ENCODE assay signal across 23 mouse cellular contexts in genomic region chr11:25157861-25158245, GRCm38 (mm10).
A peak's percentile ranks its signal among the peaks of the same experiment; 100 is the strongest.
DNase-seq lines count a peak whose midpoint lies in the region; ATAC-seq and TF ChIP-seq lines count a peak whose summit lies in the region.
"Had no signal": no experiment of that assay in that cellular context is flagged by ENCODE, and none has a peak within 500 bp of the region (broad histone marks: within the 10 kb centered on the region; RNA-seq: fewer than 3 reads in every experiment).

No protein-coding gene starts in this region.

- no peak for TF ChIP-seq EP300 in heart, adult 2 months (IDR thresholded peaks at IDR 0.05; ENCODE audit: insufficient read depth, low read depth, low read length)
- no peak for TF ChIP-seq EP300 in heart, postnatal 0 days (IDR thresholded peaks at IDR 0.05; ENCODE audit: low read depth)

- intact Hi-C loops in heart, adult 2 months (cut with DNase I), result no loop called here
- intact Hi-C loops in heart, postnatal 36 days (cut with DNase I), result no loop called here

- TF ChIP-seq POLR2A in heart, adult 2 months (IDR thresholded peaks at IDR 0.05; ENCODE audit: insufficient read depth, low read depth, low read length), result no peak

- no peak for ATAC-seq in forebrain, embryonic 14.5 days
- ATAC-seq in forebrain, embryonic 11.5 days (replicated peaks; ENCODE audit: low FRiP score), result no peak
- ATAC-seq in heart, embryonic 12.5 days (ENCODE audit: insufficient number of reproducible peaks, low FRiP score), result no peak
- ATAC-seq in heart, postnatal 0 days (ENCODE audit: insufficient read depth, low read depth), result no peak
- no peak for ATAC-seq in midbrain, embryonic 15.5 days (replicated peaks)
- ATAC-seq in midbrain, embryonic 16.5 days, result no peak
- ATAC-seq: CD4-positive, CD25-positive, alpha-beta regulatory T cell, adult 4 months; inflammation-experienced regulatory T-cells, adult 6 months; intestine, postnatal 0 days had no signal

- H3K4me2 ChIP-seq in forebrain, embryonic 14.5 days (ENCODE audit: low read length), result no peak overlapping the region
- no peak overlapping the region for H3K4me2 ChIP-seq in forebrain, embryonic 11.5 days (ENCODE audit: low read depth, low read length, severe bottlenecking)
- H3K4me2 ChIP-seq in heart, embryonic 12.5 days, result peak overlapping the region; percentile 56
- H3K4me2 ChIP-seq in heart, postnatal 0 days (ENCODE audit: low read depth, low read length), result peak overlapping the region; percentile 57; the same call in 1 of the 2 replicates
- H3K4me2 ChIP-seq in midbrain, embryonic 15.5 days, result peak overlapping the region; percentile 43; the same call in 1 of the 2 replicates
- H3K4me2 ChIP-seq in midbrain, embryonic 16.5 days (ENCODE audit: low read length), result no peak overlapping the region; the same call in 1 of the 2 replicates

- DNase-seq in forebrain, embryonic 14.5 days (ENCODE audit: low spot score), result peak; percentile 72
- DNase-seq in forebrain, embryonic 11.5 days (ENCODE audit: low spot score), result no peak
- no peak for DNase-seq in heart, adult 2 months
- DNase-seq in heart, postnatal 0 days (ENCODE audit: low spot score), result no peak
- DNase-seq in heart, postnatal 36 days, result no peak
- DNase-seq: adrenal gland, adult 8-10 months; adrenal gland, postnatal 36 days; B cell, adult 2 months; cerebellum, adult 11-12 months; cerebellum, adult 9-10 months; cerebellum, postnatal 25 days; gastrocnemius, postnatal 10 days; heart, postnatal 14 days; kidney, adult 8-10 months had no signal

- H3K27me3 ChIP-seq in forebrain, embryonic 14.5 days (replicated peaks; ENCODE audit: control insufficient read depth, insufficient read depth, low read length), result no peaks in the 10 kb centered on the region
- no peaks in the 10 kb centered on the region for H3K27me3 ChIP-seq in forebrain, embryonic 11.5 days (ENCODE audit: control insufficient read depth, insufficient read depth, low read length)
- H3K27me3 ChIP-seq in heart, embryonic 12.5 days (replicated peaks), result no peaks in the 10 kb centered on the region
- H3K27me3 ChIP-seq in heart, adult 2 months (ENCODE audit: control insufficient read depth, insufficient read depth, low read length), result no peaks in the 10 kb centered on the region
- no peaks in the 10 kb centered on the region for H3K27me3 ChIP-seq in heart, postnatal 0 days (ENCODE audit: control insufficient read depth, insufficient read depth, low read length)
- H3K27me3 ChIP-seq in midbrain, embryonic 15.5 days (replicated peaks), result no peaks in the 10 kb centered on the region
- H3K27me3 ChIP-seq in midbrain, embryonic 16.5 days (ENCODE audit: control insufficient read depth, insufficient read depth, low read depth, low read length), result no peaks in the 10 kb centered on the region
- H3K27me3 ChIP-seq: embryonic facial prominence, embryonic 13.5 days had no signal

- H3K4me3 ChIP-seq in forebrain, embryonic 14.5 days (ENCODE audit: low read depth, low read length), result no peak overlapping the region
- no peak overlapping the region for H3K4me3 ChIP-seq in forebrain, embryonic 11.5 days (ENCODE audit: low read depth, low read length)
- no peak overlapping the region for H3K4me3 ChIP-seq in heart, embryonic 12.5 days
- no peak overlapping the region for H3K4me3 ChIP-seq in heart, adult 2 months
- no peak overlapping the region for H3K4me3 ChIP-seq in heart, postnatal 0 days (ENCODE audit: low read depth, low read length)
- H3K4me3 ChIP-seq in midbrain, embryonic 15.5 days, result no peak overlapping the region
- H3K4me3 ChIP-seq in midbrain, embryonic 16.5 days (ENCODE audit: low read depth, low read length), result no peak overlapping the region
- H3K4me3 ChIP-seq: embryonic facial prominence, embryonic 13.5 days had no signal

- H3K9me3 ChIP-seq in forebrain, embryonic 14.5 days (replicated peaks; ENCODE audit: control insufficient read depth, low read length), result no peaks in the 10 kb centered on the region
- H3K9me3 ChIP-seq in forebrain, embryonic 11.5 days (ENCODE audit: control insufficient read depth, low read length), result no peaks in the 10 kb centered on the region
- no peaks in the 10 kb centered on the region for H3K9me3 ChIP-seq in heart, embryonic 12.5 days (replicated peaks)
- no peaks in the 10 kb centered on the region for H3K9me3 ChIP-seq in heart, postnatal 0 days (replicated peaks; ENCODE audit: control insufficient read depth, low read length)
- no peaks in the 10 kb centered on the region for H3K9me3 ChIP-seq in midbrain, embryonic 15.5 days
- H3K9me3 ChIP-seq in midbrain, embryonic 16.5 days (replicated peaks; ENCODE audit: control insufficient read depth, low read length, poor library complexity, severe bottlenecking), result no peaks in the 10 kb centered on the region
- H3K9me3 ChIP-seq: embryonic facial prominence, embryonic 13.5 days; G1E; heart, embryonic 10.5 days had no signal

- peaks cover 13% of the 10 kb centered on the region for H3K4me1 ChIP-seq in forebrain, embryonic 14.5 days (ENCODE audit: control insufficient read depth, insufficient read depth, low read length)
- peaks cover 4% of the 10 kb centered on the region; the same call in 1 of the 2 replicates for H3K4me1 ChIP-seq in forebrain, embryonic 11.5 days (replicated peaks; ENCODE audit: control insufficient read depth, insufficient read depth, low read length)
- H3K4me1 ChIP-seq in heart, embryonic 12.5 days (replicated peaks), result no peaks in the 10 kb centered on the region
- no peaks in the 10 kb centered on the region for H3K4me1 ChIP-seq in heart, adult 2 months (ENCODE audit: control insufficient read depth, insufficient read depth, low read length)
- no peaks in the 10 kb centered on the region for H3K4me1 ChIP-seq in heart, postnatal 0 days (ENCODE audit: control insufficient read depth, insufficient read depth)
- peaks cover 11% of the 10 kb centered on the region for H3K4me1 ChIP-seq in midbrain, embryonic 15.5 days
- peaks cover 17% of the 10 kb centered on the region for H3K4me1 ChIP-seq in midbrain, embryonic 16.5 days (ENCODE audit: control insufficient read depth, insufficient read depth, low read length)
- H3K4me1 ChIP-seq: heart, embryonic 10.5 days had no signal

- TF ChIP-seq CTCF in heart, adult 2 months (IDR thresholded peaks at IDR 0.05), result no peak
- no peak for TF ChIP-seq CTCF in heart, postnatal 0 days (IDR thresholded peaks at IDR 0.05; ENCODE audit: low read depth)

- WGBS in forebrain, embryonic 14.5 days, result 26% methylated on average over 3 of the region's 3 CpGs
- 48% methylated on average over 3 of the region's 3 CpGs for WGBS in forebrain, embryonic 11.5 days
- WGBS in heart, embryonic 12.5 days, result 66% methylated on average over 3 of the region's 3 CpGs
- WGBS in heart, adult 2 months, result 72% methylated on average over 3 of the region's 3 CpGs
- 69% methylated on average over 3 of the region's 3 CpGs for WGBS in heart, postnatal 0 days
- WGBS in midbrain, embryonic 15.5 days, result 43% methylated on average over 3 of the region's 3 CpGs
- 46% methylated on average over 3 of the region's 3 CpGs for WGBS in midbrain, embryonic 16.5 days

- no peak overlapping the region for H3K27ac ChIP-seq in forebrain, embryonic 14.5 days (ENCODE audit: low read depth, low read length)
- H3K27ac ChIP-seq in forebrain, embryonic 11.5 days (ENCODE audit: low read depth, low read length), result no peak overlapping the region
- H3K27ac ChIP-seq in heart, embryonic 12.5 days (ENCODE audit: poor library complexity, severe bottlenecking), result no peak overlapping the region
- H3K27ac ChIP-seq in heart, adult 2 months, result no peak overlapping the region
- H3K27ac ChIP-seq in heart, postnatal 0 days (ENCODE audit: low read depth), result no peak overlapping the region
- no peak overlapping the region for H3K27ac ChIP-seq in midbrain, embryonic 15.5 days
- H3K27ac ChIP-seq in midbrain, embryonic 16.5 days (ENCODE audit: low read length), result no peak overlapping the region
- H3K27ac ChIP-seq: embryonic facial prominence, embryonic 13.5 days; heart, embryonic 10.5 days had no signal

- H3K36me3 ChIP-seq in forebrain, embryonic 14.5 days (ENCODE audit: control insufficient read depth, insufficient read depth, low read length), result no peaks in the 10 kb centered on the region
- no peaks in the 10 kb centered on the region for H3K36me3 ChIP-seq in forebrain, embryonic 11.5 days (ENCODE audit: control insufficient read depth, insufficient read depth, low read length)
- H3K36me3 ChIP-seq in heart, embryonic 12.5 days, result no peaks in the 10 kb centered on the region
- no peaks in the 10 kb centered on the region for H3K36me3 ChIP-seq in heart, adult 2 months (ENCODE audit: control insufficient read depth, insufficient read depth, low read length)
- H3K36me3 ChIP-seq in heart, postnatal 0 days (replicated peaks; ENCODE audit: control insufficient read depth, insufficient read depth, low read length), result no peaks in the 10 kb centered on the region
- H3K36me3 ChIP-seq in midbrain, embryonic 15.5 days (replicated peaks), result no peaks in the 10 kb centered on the region
- H3K36me3 ChIP-seq in midbrain, embryonic 16.5 days (ENCODE audit: control insufficient read depth, insufficient read depth, low read length), result no peaks in the 10 kb centered on the region
- H3K36me3 ChIP-seq: embryonic facial prominence, embryonic 13.5 days; G1E; heart, embryonic 10.5 days had no signal

- H3K79me2 ChIP-seq in heart, adult 2 months (replicated peaks; ENCODE audit: control insufficient read depth, insufficient read depth, low read length), result no peaks in the 10 kb centered on the region

- H3K9ac ChIP-seq in forebrain, embryonic 14.5 days (ENCODE audit: low read length), result no peak overlapping the region
- H3K9ac ChIP-seq in forebrain, embryonic 11.5 days (ENCODE audit: low read length), result no peak overlapping the region
- H3K9ac ChIP-seq in heart, embryonic 12.5 days, result no peak overlapping the region
- H3K9ac ChIP-seq in heart, adult 2 months (ENCODE audit: low read depth, low read length), result no peak overlapping the region
- H3K9ac ChIP-seq in heart, postnatal 0 days (replicated peaks; ENCODE audit: low read depth, low read length), result no peak overlapping the region
- H3K9ac ChIP-seq in midbrain, embryonic 15.5 days, result no peak overlapping the region
- no peak overlapping the region for H3K9ac ChIP-seq in midbrain, embryonic 16.5 days (ENCODE audit: low read depth, low read length)
- H3K9ac ChIP-seq: embryonic facial prominence, embryonic 13.5 days had no signal

Comparison
In these comparisons a context has a peak if more than half of its experiments do, and no peak if none do; other contexts are left out.
1. H3K4me2 ChIP-seq: peak in heart, embryonic 12.5 days (single experiment), heart, postnatal 0 days (single experiment) and midbrain, embryonic 15.5 days (single experiment); none in forebrain, embryonic 14.5 days (single experiment), forebrain, embryonic 11.5 days (single experiment) and midbrain, embryonic 16.5 days (single experiment).